Mouse (Mus musculus) brain, embryonic 14.5 days (tissue): ENCODE data around the gene Psg26. TPM values are rescaled to one million over a fixed set of nuclear protein-coding genes. Genes with fewer than 3 reads are reported as not detected.
"Not testable (repeated sequence)": the region's sequence is repeated elsewhere in the genome, so short reads cannot be mapped to it uniquely, and the experiment has no call there.

Source experiments
- DNase-seq: peaks from one replicate; pipeline ENCODE4 v3.0.0-alpha.2; 2011; ENCODE audit warnings: low read depth
- CTCF ChIP-seq: fragments of 200-500 bp; IDR thresholded peaks from 2 replicates; pipeline ENCODE4 v1.5.1; 2012; ENCODE audit warnings: inconsistent platforms, mild to moderate bottlenecking, moderate library complexity, borderline replicate concordance; ENCODE audit not compliant: insufficient read depth, insufficient read length; ENCODE audit errors: extremely low read depth
- POLR2A ChIP-seq: fragments of 200-500 bp; IDR thresholded peaks from 2 replicates; pipeline ENCODE4 v1.6.1; 2012; ENCODE audit warnings: mild to moderate bottlenecking, inconsistent platforms, borderline replicate concordance; ENCODE audit not compliant: poor library complexity, insufficient read depth, insufficient read length, severe bottlenecking; ENCODE audit errors: extremely low read depth
- polyA plus RNA-seq: library from polyadenylated mRNA; depleted of rRNA; stranded (reverse); fragments of >200 nt; gene quantifications from 2 replicates; pipeline ENCODE4 v1.2.3, GENCODE M21; 2012; rRNA removed

Psg26 gene
- polyA plus RNA-seq: not detected in 2 replicates

DNA sequence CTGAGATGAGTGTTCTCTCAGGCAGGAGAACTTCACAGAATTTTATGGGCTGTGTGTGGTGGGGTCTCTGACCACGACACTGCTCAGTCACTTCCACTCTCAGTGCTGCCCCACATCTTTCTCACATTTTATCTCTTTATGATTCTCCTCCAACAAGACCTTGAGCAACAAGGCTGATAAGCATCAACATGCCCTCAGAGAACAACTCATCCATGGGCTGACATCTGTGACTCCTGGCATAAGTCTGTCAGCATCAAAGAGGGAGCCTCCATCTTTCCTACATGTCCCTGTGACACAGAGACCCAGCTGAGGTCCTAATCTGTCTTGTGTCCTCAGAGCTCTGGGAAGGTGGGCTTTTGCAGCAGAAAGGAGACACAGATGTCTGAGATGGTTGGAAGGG is at the start of gene Psg26:
Psg26 (minus strand) TSS at position 101 of the 400 bp plus-strand sequence.
- TF ChIP-seq POLR2A (no peak), CTCF (no peak)
- no peak for DNase-seq

DNA sequence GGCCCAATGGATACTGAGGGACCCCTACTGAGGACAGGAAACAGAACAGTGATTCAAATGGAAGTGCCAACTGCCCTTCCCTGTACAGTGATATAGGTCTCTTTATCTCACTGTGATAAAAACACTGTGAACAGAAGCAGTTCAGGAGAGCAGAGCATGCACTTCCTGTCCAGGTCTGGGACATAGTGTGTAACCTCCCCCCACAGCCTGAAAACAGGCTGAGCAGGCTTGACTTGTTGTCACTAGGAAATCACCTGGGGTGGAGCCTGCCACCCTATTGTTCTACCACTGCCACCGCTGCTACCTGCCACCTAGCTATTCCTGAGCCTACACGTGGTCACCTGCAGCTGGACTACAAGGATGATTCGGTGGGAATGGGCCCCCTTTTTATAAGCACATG is 49.4 kb upstream of the Psg26 start:
- no peak for DNase-seq
- no peak for TF ChIP-seq CTCF
- TF ChIP-seq POLR2A: no peak

DNA sequence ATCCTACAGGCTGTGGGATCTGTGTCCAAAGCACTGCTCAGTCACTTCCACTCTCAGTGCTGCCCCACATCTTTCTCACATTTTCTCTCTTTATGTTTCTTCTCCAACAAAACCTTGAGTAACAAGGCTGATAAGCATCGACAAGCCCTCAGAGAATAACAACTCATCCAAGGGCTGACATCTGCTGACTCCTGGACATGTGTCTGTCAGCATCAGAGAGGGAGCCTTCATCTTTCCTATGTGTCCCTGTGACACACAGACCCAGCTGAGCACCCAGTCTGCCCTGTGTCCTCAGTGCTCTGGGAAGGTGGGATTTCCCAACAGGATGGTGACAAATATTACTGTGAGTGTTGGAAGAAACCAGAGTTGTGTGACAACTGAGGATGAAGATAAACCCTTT is 48.2 kb upstream of the Psg26 start, which contains the start of gene Psg25:
Psg25 (minus strand) TSS at position 101 of the 400 bp plus-strand sequence.
- TF ChIP-seq POLR2A: no peak
- no peak for TF ChIP-seq CTCF
- DNase-seq: no peak

DNA sequence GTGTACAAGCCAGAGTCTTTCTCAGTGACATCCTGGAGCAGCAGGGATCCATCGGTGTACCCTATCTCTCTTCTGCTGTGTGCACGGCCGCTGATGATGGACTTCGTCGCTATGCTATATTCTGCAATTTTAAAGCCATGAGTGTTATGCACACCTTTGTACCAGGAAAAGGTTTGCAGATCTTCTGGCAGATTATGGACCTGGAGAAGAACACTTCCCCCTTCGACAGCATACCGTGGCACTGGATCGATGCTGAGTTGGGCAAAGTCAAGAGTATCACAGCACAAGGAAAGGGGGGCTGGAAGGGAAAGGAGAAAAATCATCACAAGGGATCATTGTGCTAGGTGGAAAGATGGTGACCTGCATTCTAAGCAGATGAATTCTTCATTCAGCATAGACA is 40.7 kb upstream of the Psg26 start:
- TF ChIP-seq CTCF: no peak
- TF ChIP-seq POLR2A: no peak
- no peak for DNase-seq

DNA sequence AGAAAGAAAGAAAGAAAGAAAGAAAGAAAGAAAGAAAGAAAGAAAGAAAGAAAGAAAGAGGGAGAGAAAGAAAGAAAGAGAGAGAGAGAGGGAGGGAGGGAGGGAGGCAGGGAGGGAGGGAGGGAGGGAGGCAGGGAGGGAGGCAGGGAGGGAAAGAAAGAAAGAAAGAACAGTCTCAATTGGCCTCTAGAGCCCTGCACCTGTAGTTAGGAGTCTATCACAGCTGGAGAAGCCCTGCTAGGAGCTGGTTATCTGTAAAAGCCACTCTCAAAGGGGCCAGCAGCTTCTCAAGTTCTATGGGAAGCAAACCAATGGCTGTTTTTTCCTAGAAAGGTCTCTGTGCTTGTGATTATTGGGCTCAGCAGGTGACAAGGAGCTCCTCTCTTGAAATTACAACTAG is 28.9 kb upstream of the Psg26 start:
- DNase-seq: not testable (repeated sequence)

DNA sequence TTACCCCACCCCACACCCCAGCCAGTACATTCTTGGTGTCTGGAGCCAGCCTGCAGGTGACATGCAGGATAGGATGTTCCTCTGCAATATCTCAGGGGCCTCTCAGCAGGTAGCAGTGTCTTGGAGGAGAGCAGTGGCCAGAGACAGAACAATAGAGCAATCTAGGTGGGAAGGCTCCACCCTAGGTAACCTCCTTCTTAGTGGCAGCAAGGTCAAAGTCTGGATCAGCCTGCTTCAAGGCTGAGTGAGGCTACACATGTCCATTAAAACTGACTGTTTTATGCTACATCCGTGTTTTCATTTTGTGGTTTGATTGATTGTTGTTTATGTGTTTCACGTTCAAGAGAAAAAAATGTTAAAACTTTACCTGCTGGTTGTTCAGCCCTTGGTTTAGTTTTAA is 28.4 kb upstream of the Psg26 start:
- not testable (repeated sequence) for DNase-seq

DNA sequence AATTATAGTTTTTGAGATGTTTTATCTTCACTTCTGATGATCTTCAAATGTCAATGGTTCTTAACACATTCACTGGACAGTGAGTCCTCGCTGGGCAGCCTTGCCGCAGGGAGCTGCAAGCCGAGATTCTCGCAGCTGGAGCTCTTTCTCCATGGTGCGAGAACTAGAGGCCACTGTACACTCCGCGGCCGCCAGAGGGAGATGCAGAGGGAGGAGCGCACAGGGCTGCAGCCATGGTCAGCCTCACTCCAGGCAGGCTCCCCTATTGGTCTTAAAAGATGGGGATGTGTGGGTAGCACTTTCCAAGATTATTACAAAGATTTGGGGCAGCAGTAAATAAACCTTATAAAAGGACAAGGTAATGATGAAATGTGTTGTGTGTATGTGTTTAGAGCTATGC is 27.5 kb upstream of the Psg26 start:
- peak; percentile 1 for DNase-seq
- TF ChIP-seq CTCF (peak; percentile 52), POLR2A (no peak)

DNA sequence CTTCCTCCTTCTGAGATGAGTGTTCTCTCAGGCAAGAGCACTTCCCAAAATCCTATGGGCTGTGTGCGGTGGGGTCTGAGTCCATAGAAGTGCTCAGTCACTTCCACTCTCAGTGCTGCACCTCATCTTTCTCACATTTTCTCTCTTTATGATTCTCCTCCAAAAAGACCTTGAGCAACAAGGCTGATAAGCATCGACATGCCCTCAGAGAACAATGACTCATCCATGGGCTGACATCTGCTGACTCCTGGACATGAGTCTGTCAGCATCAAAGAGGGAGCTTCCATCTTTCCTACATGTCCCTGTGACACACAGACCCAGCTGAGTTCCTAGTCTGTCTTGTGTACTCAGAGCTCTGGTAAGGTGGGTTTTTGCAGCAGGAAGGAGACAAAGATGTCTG is 52.0 kb downstream of the Psg26 start, which contains the start of gene Psg28:
Psg28 (minus strand) TSS at position 101 of the 400 bp plus-strand sequence.
- not testable (repeated sequence) for DNase-seq

Other genes with a start within 250 kb of the Psg26 start
- gene Mill1, start 238.8 kb downstream of the Psg26 start, polyA plus RNA-seq: 0.04 TPM in 1 of 2 replicates, not detected in the other
- gene Psg18, start 129.2 kb downstream of the Psg26 start, polyA plus RNA-seq: 0.14 TPM in 1 of 2 replicates, not detected in the other
- 0.05 TPM in 1 of 2 replicates, not detected in the other for gene Psg28, start 52.1 kb downstream of the Psg26 start, polyA plus RNA-seq
- gene Psg25, start 48.1 kb upstream of the Psg26 start, polyA plus RNA-seq: 0.03 and 0.04 TPM in 2 replicates
- gene Psg27, start 83.1 kb upstream of the Psg26 start, polyA plus RNA-seq: 0.06 and 0.07 TPM in 2 replicates
- gene Psg23, start 132.3 kb upstream of the Psg26 start, polyA plus RNA-seq: 0.04 TPM in 1 of 2 replicates, not detected in the other
- gene Psg21, start 172.5 kb upstream of the Psg26 start, polyA plus RNA-seq: 0.14 and 0.16 TPM in 2 replicates
- gene Psg20, start 202.0 kb upstream of the Psg26 start, polyA plus RNA-seq: not detected in 2 replicates
- gene Psg22, start 233.9 kb upstream of the Psg26 start, polyA plus RNA-seq: not detected in 2 replicates